Mouse (Mus musculus) heart, postnatal 0 days (tissue): Measurements from ENCODE around the gene Sema7a. TPM values are rescaled to one million over a fixed set of nuclear protein-coding genes. Genes with fewer than 3 reads are reported as not detected.

Experiments used
- ATAC-seq: fragments of 200-750 bp; cut with Nextera tagmentation; 2 replicates; pipeline ENCODE4 v1.8.0; 2017; ENCODE audit warnings: low read depth, moderate number of reproducible peaks, moderate library complexity; ENCODE audit not compliant: insufficient read depth
- DNase-seq: peaks from one replicate; pipeline ENCODE4 v3.0.0-alpha.2; 2016; ENCODE audit warnings: low spot score
- H3K27ac ChIP-seq: fragments of 300-500 bp; sonication (generic); 2 replicates; pipeline ENCODE4 v1.5.1; 2014; ENCODE audit warnings: low read depth, mild to moderate bottlenecking
- H3K27me3 ChIP-seq: fragments of 300-500 bp; sonication (generic); 2 replicates; pipeline ENCODE4 v1.6.1; 2014; ENCODE audit warnings: low read length, mixed read lengths; ENCODE audit not compliant: control insufficient read depth, insufficient read depth
- H3K36me3 ChIP-seq: fragments of 300-500 bp; sonication (generic); replicated peaks from 2 replicates; pipeline ENCODE4 v1.6.1; 2014; ENCODE audit warnings: low read length, mixed read lengths; ENCODE audit not compliant: control insufficient read depth, insufficient read depth
- H3K4me1 ChIP-seq: fragments of 300-500 bp; sonication (generic); 2 replicates; pipeline ENCODE4 v1.6.1; 2014; ENCODE audit warnings: antibody characterized with exemption; ENCODE audit not compliant: control insufficient read depth, insufficient read depth
- H3K4me2 ChIP-seq: fragments of 300-500 bp; sonication (generic); 2 replicates; pipeline ENCODE4 v1.6.1; 2014; ENCODE audit warnings: low read depth, mild to moderate bottlenecking, low read length, moderate library complexity
- H3K4me3 ChIP-seq: fragments of 300-500 bp; sonication (generic); 2 replicates; pipeline ENCODE4 v1.5.1; 2014; ENCODE audit warnings: low read depth, low read length
- H3K9ac ChIP-seq: fragments of 300-500 bp; sonication (generic); replicated peaks from 2 replicates; pipeline ENCODE4 v1.6.1; 2014; ENCODE audit warnings: low read depth, low read length, mixed read lengths
- H3K9me3 ChIP-seq: fragments of 300-500 bp; sonication (generic); replicated peaks from 2 replicates; pipeline ENCODE4 v1.6.1; 2016; ENCODE audit warnings: low read length; ENCODE audit not compliant: control insufficient read depth
- CTCF ChIP-seq: IDR thresholded peaks from 2 replicates; pipeline ENCODE4 v1.5.1; 2016; ENCODE audit warnings: antibody characterized with exemption, control low read depth, low read depth
- EP300 ChIP-seq: IDR thresholded peaks from 2 replicates; pipeline ENCODE4 v1.6.1; 2016; ENCODE audit warnings: antibody characterized with exemption, low read depth
- WGBS: fragments of 180-500 bp; shearing (Covaris S2); extraction: QIAGEN DNeasy Blood & Tissue Kit; methylation state at CpG from one replicate; pipeline ENCODE4 v1.1.7; 2014; 5-methylcytosine and 5-hydroxymethylcytosine counted together
- polyA plus RNA-seq: library from polyadenylated mRNA; unstranded; fragments of >200 nt; fragmentation: Nextera tagmentation; extraction: Ambion mirVana; gene quantifications from 2 replicates; pipeline ENCODE4 v1.2.1, GENCODE M21; 2015
- total RNA-seq: library from RNA; depleted of rRNA; stranded (reverse); fragments of >200 nt; gene quantifications from 2 replicates; pipeline ENCODE4 v1.2.3, GENCODE M21; 2014; ENCODE audit warnings: low replicate concordance

The Sema7a gene
- total and polyA plus RNA-seq, 2 experiments from 2014 or later: 1.2 to 16.8 TPM

GRCm38 (mm10) chr9:57903589-57904249 is 36.2 kb upstream of the Sema7a start:
- Histone ChIP-seq H3K9me3 (no peaks in the 10 kb centered on the region), H3K27ac (no peak overlapping the region), H3K4me1 (peaks cover 6% of the 10 kb centered on the region; the same call in 1 of the 2 replicates), H3K4me2 (no peak overlapping the region), H3K27me3 (no peaks in the 10 kb centered on the region), H3K4me3 (no peak overlapping the region), H3K36me3 (no peaks in the 10 kb centered on the region), H3K9ac (no peak overlapping the region)
- WGBS: 36% methylated on average over 8 of the region's 8 CpGs
- peak; percentile 51; the same call in 1 of the 2 replicates for ATAC-seq
- TF ChIP-seq EP300 (no peak), CTCF (no peak)
- DNase-seq: no peak

DNA sequence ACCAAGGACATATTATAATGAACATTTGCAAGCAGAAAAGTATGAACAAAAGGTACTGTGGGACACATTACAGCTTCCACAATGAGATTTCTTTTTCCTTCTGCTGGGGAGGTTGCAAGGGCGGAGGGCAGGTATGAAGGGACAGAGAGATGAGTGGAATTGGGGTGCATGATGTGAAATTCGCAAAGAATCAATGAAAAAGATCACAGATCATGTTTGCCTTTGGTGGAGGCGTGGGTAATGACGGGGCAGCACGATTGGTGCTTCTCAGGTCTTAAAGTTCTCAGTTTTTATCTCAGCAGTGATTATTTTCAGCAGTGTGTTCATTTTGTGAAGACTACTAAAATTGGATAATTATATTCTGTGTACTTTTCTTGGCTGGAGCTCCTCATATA is 35.7 kb upstream of the Sema7a start:
- Histone ChIP-seq H3K4me2 (no peak overlapping the region), H3K9me3 (no peaks in the 10 kb centered on the region), H3K27me3 (no peaks in the 10 kb centered on the region), H3K36me3 (no peaks in the 10 kb centered on the region), H3K4me3 (no peak overlapping the region), H3K9ac (no peak overlapping the region), H3K4me1 (peaks cover 6% of the 10 kb centered on the region; the same call in 1 of the 2 replicates), H3K27ac (no peak overlapping the region)
- 80% methylated on average over 5 of the region's 5 CpGs for WGBS
- DNase-seq (no peak), ATAC-seq (no peak)
- TF ChIP-seq CTCF (no peak), EP300 (no peak)

DNA sequence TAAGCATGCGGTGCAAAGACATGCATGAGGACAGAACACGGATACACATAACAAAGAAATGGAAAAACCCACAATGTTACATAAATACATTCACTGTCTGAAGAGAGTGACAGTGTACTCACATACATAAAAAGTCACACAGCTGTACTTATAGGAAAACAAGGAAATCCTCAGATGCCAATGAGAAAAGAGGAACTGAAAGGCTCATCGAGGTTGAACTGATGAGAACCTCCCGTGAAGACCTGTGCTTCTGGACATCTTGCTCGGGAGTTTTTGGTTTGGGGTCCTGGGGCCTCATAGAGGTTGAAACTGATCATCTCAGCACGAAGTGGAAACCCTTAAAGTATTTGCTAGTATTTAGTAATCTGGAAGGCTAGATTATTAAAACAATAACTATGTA is 32.7 kb upstream of the Sema7a start:
- TF ChIP-seq EP300 (no peak), CTCF (no peak)
- Histone ChIP-seq H3K9ac (no peak overlapping the region), H3K9me3 (no peaks in the 10 kb centered on the region), H3K4me2 (no peak overlapping the region), H3K4me1 (peaks cover 19% of the 10 kb centered on the region), H3K4me3 (no peak overlapping the region), H3K27me3 (no peaks in the 10 kb centered on the region), H3K36me3 (no peaks in the 10 kb centered on the region), H3K27ac (no peak overlapping the region)
- no peak for ATAC-seq
- DNase-seq: no peak
- 75% methylated on average over 6 of the region's 6 CpGs for WGBS

DNA sequence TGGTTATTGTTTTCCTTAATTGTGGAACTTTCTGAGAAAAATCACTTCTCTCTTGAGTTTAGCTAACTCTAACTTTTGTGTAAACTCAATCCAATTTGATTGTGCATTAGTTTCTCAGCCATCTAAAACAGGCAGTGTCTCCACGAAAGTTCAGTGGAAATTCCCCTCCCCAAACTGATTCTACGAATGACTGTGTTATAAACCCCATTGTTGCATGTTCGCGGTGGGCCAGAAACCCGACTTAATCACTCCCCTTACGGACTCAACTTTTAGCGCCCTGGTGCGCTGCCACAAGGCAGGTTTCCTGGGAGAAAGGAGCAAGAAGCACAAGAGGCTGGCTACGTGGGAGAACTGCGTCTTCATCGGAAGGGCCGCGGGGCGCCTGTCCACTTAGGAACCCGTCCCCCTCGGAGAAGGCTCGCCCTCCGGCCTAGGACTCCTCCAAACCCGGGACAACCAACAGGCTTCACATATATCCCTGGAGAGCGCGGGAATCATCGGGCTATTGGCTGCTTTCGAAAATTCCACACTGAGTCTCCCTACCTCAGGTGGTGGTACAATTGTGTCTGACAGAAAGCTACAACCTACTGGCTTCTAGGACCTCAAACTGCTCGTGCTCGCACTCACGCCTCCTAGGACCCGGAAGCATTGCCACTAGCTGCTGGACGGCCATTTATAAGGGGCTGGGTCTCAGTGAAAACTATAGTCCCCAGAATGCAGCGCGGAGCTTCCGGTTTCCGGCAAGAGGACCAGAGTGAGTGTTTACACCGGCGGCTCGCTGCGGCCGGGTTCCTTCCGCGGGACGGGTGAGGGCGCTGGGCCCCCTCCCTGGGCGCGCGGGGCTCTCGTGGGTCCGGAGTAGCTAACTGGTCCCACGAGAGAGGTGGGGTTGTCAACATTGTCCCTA is 29.4 kb upstream of the Sema7a start, which contains the start of gene Ubl7:
Ubl7 (plus strand) TSS at position 726 of the 907 bp plus-strand sequence.
- peak within 1 kb of the TSS; percentile 69 for H3K9ac ChIP-seq
- TF ChIP-seq EP300: no peak
- TF ChIP-seq CTCF: no peak
- H3K36me3 ChIP-seq: peaks cover 16% of the 10 kb centered on the region
- WGBS: 2% methylated on average over 46 of the region's 47 CpGs
- ATAC-seq: peak; percentile 99
- H3K9me3 ChIP-seq: no peaks in the 10 kb centered on the region
- peaks cover 13% of the 10 kb centered on the region for H3K4me1 ChIP-seq
- peak within 1 kb of the TSS; percentile 78 for H3K4me2 ChIP-seq
- peak; percentile 95 for DNase-seq
- no peaks in the 10 kb centered on the region for H3K27me3 ChIP-seq
- H3K4me3 ChIP-seq: peak within 1 kb of the TSS; percentile 73
- H3K27ac ChIP-seq: peak within 1 kb of the TSS; percentile 76

GRCm38 (mm10) chr9:57912571-57912970 is 27.3 kb upstream of the Sema7a start:
- no peak overlapping the region for H3K9ac ChIP-seq
- no peak for ATAC-seq
- TF ChIP-seq EP300: no peak
- TF ChIP-seq CTCF: no peak
- no peak overlapping the region for H3K27ac ChIP-seq
- no peaks in the 10 kb centered on the region for H3K27me3 ChIP-seq
- H3K4me2 ChIP-seq: no peak overlapping the region
- no peaks in the 10 kb centered on the region for H3K9me3 ChIP-seq
- H3K4me3 ChIP-seq: no peak overlapping the region
- H3K36me3 ChIP-seq: peaks cover 29% of the 10 kb centered on the region
- H3K4me1 ChIP-seq: peaks cover 13% of the 10 kb centered on the region
- 84% methylated on average over 5 of the region's 5 CpGs for WGBS
- DNase-seq: no peak
